Mouse (Mus musculus) CH12.LX (cell line): ENCODE data around the gene Tspan10. TPM values are rescaled to one million over a fixed set of nuclear protein-coding genes. Genes with fewer than 3 reads are reported as not detected.

Experiments used
- DNase-seq: peaks from one replicate; pipeline ENCODE4 v3.0.0-alpha.2; 2013; ENCODE audit errors: extremely low read depth
- H3K27ac ChIP-seq: 2 replicates; pipeline ENCODE4 v1.5.1; 2012; ENCODE audit warnings: low read depth, mild to moderate bottlenecking, control low read depth, moderate library complexity; ENCODE audit not compliant: insufficient read depth
- H3K27me3 ChIP-seq: replicated peaks from 2 replicates; pipeline ENCODE3; 2012; ENCODE audit warnings: inconsistent platforms
- H3K36me3 ChIP-seq, 2 experiments: replicated peaks in 1 of 2; 2 replicates each; pipeline versions ENCODE3 to v1.6.1; 2012; ENCODE audit warnings: inconsistent platforms in 1 of 2, low read length in 1 of 2, mild to moderate bottlenecking in 1 of 2, mixed read lengths in 1 of 2, moderate library complexity in 1 of 2; ENCODE audit not compliant: control insufficient read depth in 1 of 2, insufficient read depth in 1 of 2
- H3K4me1 ChIP-seq, 2 experiments: 2 replicates each; pipeline ENCODE4 v1.6.1; 2012; ENCODE audit warnings: inconsistent platforms in 1 of 2, moderate library complexity in 1 of 2; ENCODE audit not compliant: insufficient read depth in 2 of 2, control insufficient read depth in 1 of 2
- H3K4me2 ChIP-seq: 2 replicates; pipeline ENCODE4 v1.6.1; 2012; ENCODE audit warnings: low read depth, mild to moderate bottlenecking, control low read depth; ENCODE audit not compliant: poor library complexity, insufficient read depth, severe bottlenecking
- H3K4me3 ChIP-seq, 3 experiments: fragments of 150-350 bp in 1 of 3; sonication (generic) in 1 of 3; replicated peaks in 1 of 3; 2 replicates each; pipeline versions ENCODE3 to v1.5.1; 2011 to 2012; ENCODE audit warnings: low read depth in 2 of 3, low read length in 2 of 3, mild to moderate bottlenecking in 2 of 3, moderate library complexity in 2 of 3, control low read depth in 1 of 3, improper control_type of control experiment in 1 of 3, inconsistent platforms in 1 of 3, mixed read lengths in 1 of 3; ENCODE audit not compliant: poor library complexity in 1 of 3
- H3K79me2 ChIP-seq: replicated peaks from 2 replicates; pipeline ENCODE4 v1.6.1; 2012; ENCODE audit warnings: mild to moderate bottlenecking, moderate library complexity; ENCODE audit not compliant: control insufficient read depth, poor library complexity, insufficient read depth, severe bottlenecking; ENCODE audit errors: extremely low read depth
- H3K9ac ChIP-seq: 2 replicates; pipeline ENCODE4 v1.6.1; 2012; ENCODE audit warnings: low read depth, mild to moderate bottlenecking, control low read depth, moderate library complexity; ENCODE audit not compliant: insufficient read depth
- H3K9me3 ChIP-seq: replicated peaks from 2 replicates; pipeline ENCODE3; 2012; ENCODE audit warnings: low read length, inconsistent platforms, mixed read lengths
- CHD1 ChIP-seq: IDR thresholded peaks from 2 replicates; pipeline ENCODE4 v1.6.1; 2012; ENCODE audit warnings: low read depth, low read length, improper control_type of control experiment, inconsistent platforms
- E2F4 ChIP-seq: IDR thresholded peaks from 2 replicates; pipeline ENCODE4 v1.6.1; 2011; ENCODE audit warnings: low read depth, low read length, improper control_type of control experiment; ENCODE audit not compliant: insufficient replicate concordance
- ELF1 ChIP-seq: IDR thresholded peaks from 2 replicates; pipeline ENCODE4 v1.6.1; 2014; ENCODE audit warnings: low read depth, mild to moderate bottlenecking, inconsistent platforms, low read length, improper control_type of control experiment
- EP300 ChIP-seq: IDR thresholded peaks from 2 replicates; pipeline ENCODE4 v1.6.1; 2011; ENCODE audit warnings: low read length, improper control_type of control experiment
- GABPA ChIP-seq: IDR thresholded peaks from 2 replicates; pipeline ENCODE4 v1.6.1; 2012; ENCODE audit warnings: low read depth, low read length, improper control_type of control experiment, inconsistent platforms; ENCODE audit not compliant: insufficient replicate concordance
- HCFC1 ChIP-seq: IDR thresholded peaks from 2 replicates; pipeline ENCODE4 v1.6.1; 2012; ENCODE audit warnings: low read depth, mild to moderate bottlenecking, inconsistent platforms, low read length, improper control_type of control experiment
- IRF4 ChIP-seq: IDR thresholded peaks from 2 replicates; pipeline ENCODE4 v1.6.1; 2014; ENCODE audit warnings: low read depth, mild to moderate bottlenecking, inconsistent platforms, low read length, improper control_type of control experiment
- KAT2A ChIP-seq: IDR thresholded peaks from 2 replicates; pipeline ENCODE4 v1.6.1; 2012; ENCODE audit warnings: low read length, improper control_type of control experiment, inconsistent platforms; ENCODE audit not compliant: insufficient replicate concordance
- MAX ChIP-seq: IDR thresholded peaks from 2 replicates; pipeline ENCODE4 v1.6.1; 2011; ENCODE audit warnings: low read length, improper control_type of control experiment
- MAZ ChIP-seq: IDR thresholded peaks from 2 replicates; pipeline ENCODE4 v1.6.1; 2012; ENCODE audit warnings: low read depth, mild to moderate bottlenecking, inconsistent platforms, low read length, improper control_type of control experiment, moderate library complexity
- MEF2A ChIP-seq: IDR thresholded peaks from 2 replicates; pipeline ENCODE4 v1.6.1; 2014; ENCODE audit warnings: low read depth, mild to moderate bottlenecking, inconsistent platforms, low read length, improper control_type of control experiment, borderline replicate concordance
- NRF1 ChIP-seq: IDR thresholded peaks from 2 replicates; pipeline ENCODE4 v1.6.1; 2014; ENCODE audit warnings: low read depth, mild to moderate bottlenecking, inconsistent platforms, low read length, improper control_type of control experiment, moderate library complexity
- POLR2A ChIP-seq: IDR thresholded peaks from 2 replicates; pipeline ENCODE4 v1.6.1; 2011; ENCODE audit warnings: low read depth, mild to moderate bottlenecking, improper control_type of control experiment, low read length
- POLR2AphosphoS2 ChIP-seq: IDR thresholded peaks from 2 replicates; pipeline ENCODE4 v1.6.1; 2011; ENCODE audit warnings: low read depth, low read length, improper control_type of control experiment
- RCOR1 ChIP-seq: conservative IDR thresholded peaks from 2 replicates; pipeline ENCODE4 v1.6.1; 2012; ENCODE audit warnings: low read depth, mild to moderate bottlenecking, inconsistent platforms, low read length, improper control_type of control experiment
- SIN3A ChIP-seq: IDR thresholded peaks from 2 replicates; pipeline ENCODE4 v1.6.1; 2012; ENCODE audit warnings: low read length, improper control_type of control experiment, inconsistent platforms
- SMC3 ChIP-seq: IDR thresholded peaks from 2 replicates; pipeline ENCODE4 v1.6.1; 2011; ENCODE audit warnings: low read depth, low read length, improper control_type of control experiment
- TBP ChIP-seq: conservative IDR thresholded peaks from 2 replicates; pipeline ENCODE4 v1.6.1; 2011; ENCODE audit warnings: low read depth, low read length, improper control_type of control experiment
- UBTF ChIP-seq: IDR thresholded peaks from 2 replicates; pipeline ENCODE4 v1.6.1; 2012; ENCODE audit warnings: low read depth, mild to moderate bottlenecking, inconsistent platforms, low read length, improper control_type of control experiment, moderate library complexity
- ZC3H11A ChIP-seq: IDR thresholded peaks from 2 replicates; pipeline ENCODE4 v1.6.1; 2012; ENCODE audit warnings: low read depth, mild to moderate bottlenecking, inconsistent platforms, low read length, improper control_type of control experiment
- ZKSCAN1 ChIP-seq: IDR thresholded peaks from 2 replicates; pipeline ENCODE4 v1.6.1; 2012; ENCODE audit warnings: low read depth, inconsistent platforms, low read length, improper control_type of control experiment, borderline replicate concordance
- ZMIZ1 ChIP-seq: IDR thresholded peaks from 2 replicates; pipeline ENCODE4 v1.6.1; 2012; ENCODE audit warnings: low read depth, mild to moderate bottlenecking, inconsistent platforms, low read length, improper control_type of control experiment
- ZNF384 ChIP-seq: IDR thresholded peaks from 2 replicates; pipeline ENCODE4 v1.6.1; 2012; ENCODE audit warnings: low read depth, low read length, improper control_type of control experiment, inconsistent platforms
- dilution Hi-C: fragments of 300-500 bp; cut with MboI; formaldehyde crosslinking; loops from 2 replicates; pipeline ENCODE4 v1.14.3; 2020; ENCODE audit warnings: low sequenced_read_pairs; ENCODE audit not compliant: extremely low pct_unique_long_range_greater_than_20kb, extremely low pct_ligation_motif_present
- in situ Hi-C: fragments of 300-500 bp; cut with MboI; formaldehyde crosslinking; loops from 3 replicates; pipeline ENCODE4 v1.14.3; 2019; ENCODE audit warnings: low sequenced_read_pairs, low pct_ligation_motif_present, low pct_unique_long_range_greater_than_20kb, mixed read lengths
- polyA plus RNA-seq: library from polyadenylated mRNA; unstranded; fragments of >175 nt; gene quantifications from 2 replicates; pipeline ENCODE4 v1.2.1, GENCODE M21; 2012; ENCODE audit warnings: low read depth; ENCODE audit not compliant: insufficient read length
- total RNA-seq, 2 experiments: library from RNA; depleted of rRNA; stranded (reverse); fragments of 300-350 nt in 1 of 2; fragments of >200 nt in 1 of 2; gene quantifications; 2 replicates each; pipeline ENCODE4 v1.2.3; 2012 to 2014

The Tspan10 gene
- total and polyA plus RNA-seq, 3 experiments: 0.08 to 0.31 (median 0.30) TPM

DNA sequence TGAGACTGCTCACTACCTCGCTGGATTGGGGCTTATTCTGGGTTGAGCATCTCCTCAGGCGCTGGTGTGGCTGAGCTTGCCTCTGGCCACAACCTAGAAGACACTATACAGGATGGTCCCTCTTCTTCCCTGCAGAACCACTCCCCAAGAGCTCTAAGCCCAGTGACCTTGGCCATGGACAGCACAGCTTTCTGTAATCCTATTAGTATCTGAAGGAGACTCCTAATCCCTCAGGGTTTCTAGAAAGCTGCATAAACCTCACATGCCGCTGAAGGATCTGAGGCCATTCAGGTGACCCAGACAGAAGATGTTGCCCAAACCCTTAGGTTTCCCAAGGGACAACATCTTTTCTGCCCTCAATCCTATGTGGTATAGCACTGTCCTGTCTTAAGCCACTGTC is 9.8 kb downstream of the Tspan10 start:
- no peaks in the 10 kb centered on the region for H3K79me2 ChIP-seq
- peaks cover 4 to 26% of the 10 kb centered on the region in 2 experiments for H3K36me3 ChIP-seq
- dilution Hi-C loops (no loop called here), in situ Hi-C loops (no loop called here)
- no peak overlapping the region for H3K9ac ChIP-seq
- TF ChIP-seq EP300: no peak
- no peak for TF ChIP-seq RCOR1
- TF ChIP-seq SIN3A: no peak
- TF ChIP-seq ZKSCAN1: no peak
- no peak for TF ChIP-seq CHD1
- TF ChIP-seq KAT2A: no peak
- TF ChIP-seq ZNF384: no peak
- no peak for TF ChIP-seq POLR2AphosphoS2
- no peak for TF ChIP-seq HCFC1
- TF ChIP-seq MAZ: no peak
- no peak for TF ChIP-seq E2F4
- no peak for TF ChIP-seq NRF1
- TF ChIP-seq GABPA: no peak
- no peak overlapping the region for H3K27ac ChIP-seq
- H3K27me3 ChIP-seq: no peaks in the 10 kb centered on the region
- DNase-seq: no peak
- H3K4me3 ChIP-seq: no peak overlapping the region
- H3K9me3 ChIP-seq: no peaks in the 10 kb centered on the region
- H3K4me1 ChIP-seq: peaks cover 9 to 27% of the 10 kb centered on the region in 2 experiments
- H3K4me2 ChIP-seq: no peak overlapping the region

DNA sequence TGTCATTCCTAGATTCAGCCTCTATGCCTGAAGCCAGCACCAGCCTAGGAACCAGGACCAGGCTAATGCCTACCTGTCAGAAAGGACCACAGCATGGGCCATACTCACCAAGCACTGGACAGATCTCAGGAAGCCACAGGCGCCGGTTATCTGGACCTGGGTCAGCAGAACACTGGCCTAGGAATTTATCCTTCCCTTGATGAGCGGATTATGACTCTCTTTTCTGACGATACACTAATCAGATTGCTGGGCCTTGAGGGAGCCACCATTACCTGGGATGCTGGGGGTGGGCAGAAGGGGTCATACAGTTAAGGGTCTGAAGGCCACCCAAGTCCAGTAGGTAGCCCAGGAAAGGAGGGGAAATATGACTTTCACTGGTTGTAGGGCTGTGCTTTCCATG is 10.9 kb downstream of the Tspan10 start, which contains the start of gene Pde6g:
Gene Pde6g (minus strand): TSS at position 195 of the 400 bp plus-strand sequence.
- Histone ChIP-seq H3K4me1 (peaks cover 9 to 20% of the 10 kb centered on the region in 2 experiments), H3K4me2 (no peak within 1 kb of the TSS), H3K4me3 (no peak within 1 kb of the TSS), H3K27me3 (no peaks in the 10 kb centered on the region), H3K79me2 (peaks cover 3% of the 10 kb centered on the region), H3K36me3 (peaks cover 4 to 26% of the 10 kb centered on the region in 2 experiments), H3K9me3 (no peaks in the 10 kb centered on the region), H3K27ac (no peak within 1 kb of the TSS), H3K9ac (no peak within 1 kb of the TSS)
- DNase-seq: no peak
- dilution Hi-C loops (no loop called here), in situ Hi-C loops (no loop called here)
- TF ChIP-seq ZMIZ1: no peak
- TF ChIP-seq ELF1: no peak
- no peak for TF ChIP-seq ZC3H11A
- TF ChIP-seq E2F4: no peak
- no peak for TF ChIP-seq TBP
- no peak for TF ChIP-seq SIN3A
- no peak for TF ChIP-seq POLR2A
- no peak for TF ChIP-seq SMC3
- TF ChIP-seq RCOR1: no peak
- TF ChIP-seq UBTF: no peak
- no peak for TF ChIP-seq IRF4
- TF ChIP-seq MEF2A: no peak
- no peak for TF ChIP-seq POLR2AphosphoS2
- no peak for TF ChIP-seq MAX
